Mouse (Mus musculus) liver, embryonic 15.5 days (tissue): ENCODE measurements around the gene Sipa1l2. TPM values are rescaled to one million over a fixed set of nuclear protein-coding genes. Genes with fewer than 3 reads are reported as not detected.
"Not testable (repeated sequence)": the region's sequence is repeated elsewhere in the genome, so short reads cannot be mapped to it uniquely, and the experiment has no call there.

ENCODE experiments used
- ATAC-seq: fragments of 200-750 bp; cut with Nextera tagmentation; 2 replicates; pipeline ENCODE4 v1.8.0; 2017; ENCODE audit warnings: moderate number of reproducible peaks, mild to moderate bottlenecking, moderate library complexity; ENCODE audit not compliant: insufficient read depth
- H3K27ac ChIP-seq: fragments of 300-500 bp; sonication (generic); replicated peaks from 2 replicates; pipeline ENCODE4 v1.5.1; 2015; ENCODE audit warnings: mild to moderate bottlenecking, inconsistent platforms
- H3K27me3 ChIP-seq: fragments of 300-500 bp; sonication (generic); 2 replicates; pipeline ENCODE4 v1.6.1; 2015; ENCODE audit warnings: mild to moderate bottlenecking, inconsistent platforms
- H3K36me3 ChIP-seq: fragments of 300-500 bp; sonication (generic); replicated peaks from 2 replicates; pipeline ENCODE4 v1.6.1; 2015; ENCODE audit warnings: moderate library complexity, mild to moderate bottlenecking, inconsistent platforms
- H3K4me1 ChIP-seq: fragments of 300-500 bp; sonication (generic); replicated peaks from 2 replicates; pipeline ENCODE4 v1.6.1; 2015; ENCODE audit warnings: inconsistent platforms
- H3K4me2 ChIP-seq: fragments of 300-500 bp; sonication (generic); 2 replicates; pipeline ENCODE4 v1.6.1; 2015; ENCODE audit warnings: moderate library complexity, mild to moderate bottlenecking, inconsistent platforms
- H3K4me3 ChIP-seq: fragments of 300-500 bp; sonication (generic); replicated peaks from 2 replicates; pipeline ENCODE4 v1.5.1; 2015; ENCODE audit warnings: mild to moderate bottlenecking, inconsistent platforms
- H3K9ac ChIP-seq: fragments of 300-500 bp; sonication (generic); 2 replicates; pipeline ENCODE4 v1.6.1; 2015; ENCODE audit warnings: moderate library complexity, mild to moderate bottlenecking, inconsistent platforms
- H3K9me3 ChIP-seq: fragments of 300-500 bp; sonication (generic); replicated peaks from 2 replicates; pipeline ENCODE4 v1.6.1; 2016; ENCODE audit warnings: inconsistent platforms
- WGBS: fragments of 180-500 bp; shearing (Covaris S2); methylation state at CpG from one replicate; pipeline ENCODE4 v1.1.7; 2015; ENCODE audit warnings: mixed read lengths; ENCODE audit not compliant: insufficient replicate concordance; 5-methylcytosine and 5-hydroxymethylcytosine counted together
- polyA plus RNA-seq: library from polyadenylated mRNA; unstranded; fragments of >200 nt; fragmentation: Nextera tagmentation; extraction: Ambion mirVana; gene quantifications from 2 replicates; pipeline ENCODE4 v1.2.1, GENCODE M21; 2015

Sipa1l2 gene
- polyA plus RNA-seq, 1 experiment from 2014 or later = 0.62 TPM

- Histone ChIP-seq H3K4me3 (no peak overlapping the region), H3K4me1 (peaks cover 17% of the 10 kb centered on the region), H3K27ac (no peak overlapping the region), H3K4me2 (no peak overlapping the region), H3K9ac (no peak overlapping the region), H3K27me3 (no peaks in the 10 kb centered on the region), H3K9me3 (no peaks in the 10 kb centered on the region), H3K36me3 (no peaks in the 10 kb centered on the region)
- WGBS = 49% methylated on average over 7 of the region's 7 CpGs
- no peak for ATAC-seq
Observed at GRCm38 (mm10) chr8:125521087-125521486, 48.5 kb downstream of the Sipa1l2 start.

- peaks cover 23% of the 10 kb centered on the region for H3K4me1 ChIP-seq
- H3K27ac ChIP-seq, H3K4me3 ChIP-seq, ATAC-seq, H3K27me3 ChIP-seq, H3K36me3 ChIP-seq, H3K4me2 ChIP-seq, H3K9ac ChIP-seq, H3K9me3 ChIP-seq: not testable (repeated sequence)
- 61% methylated on average over 2 of the region's 2 CpGs for WGBS
Observed at GRCm38 (mm10) chr8:125520308-125520707, 49.3 kb downstream of the Sipa1l2 start.

DNA sequence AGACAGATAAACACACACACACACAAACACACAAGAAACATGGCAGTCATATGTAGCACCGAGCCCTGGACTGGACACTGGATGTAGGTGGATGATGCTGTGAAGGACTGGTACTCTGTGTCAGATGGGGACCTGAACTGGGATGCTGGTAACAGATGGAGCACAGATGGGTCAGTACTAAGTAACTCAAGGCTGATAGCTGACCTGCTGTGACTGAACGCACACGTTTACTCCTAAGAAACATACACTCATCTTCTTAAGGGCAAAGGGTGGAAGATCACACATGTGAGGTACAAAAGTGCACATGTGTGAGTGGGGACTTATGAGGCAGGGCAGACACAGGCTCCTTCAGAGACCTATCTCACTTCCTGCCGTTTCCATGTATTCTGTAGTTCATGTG lies 50.7 kb downstream of the Sipa1l2 start:
- 52% methylated on average over 4 of the region's 4 CpGs for WGBS
- Histone ChIP-seq H3K9ac (no peak overlapping the region), H3K4me1 (peaks cover 24% of the 10 kb centered on the region), H3K9me3 (no peaks in the 10 kb centered on the region), H3K4me3 (no peak overlapping the region), H3K27me3 (no peaks in the 10 kb centered on the region), H3K36me3 (no peaks in the 10 kb centered on the region), H3K27ac (no peak overlapping the region), H3K4me2 (no peak overlapping the region)
- no peak for ATAC-seq

DNA sequence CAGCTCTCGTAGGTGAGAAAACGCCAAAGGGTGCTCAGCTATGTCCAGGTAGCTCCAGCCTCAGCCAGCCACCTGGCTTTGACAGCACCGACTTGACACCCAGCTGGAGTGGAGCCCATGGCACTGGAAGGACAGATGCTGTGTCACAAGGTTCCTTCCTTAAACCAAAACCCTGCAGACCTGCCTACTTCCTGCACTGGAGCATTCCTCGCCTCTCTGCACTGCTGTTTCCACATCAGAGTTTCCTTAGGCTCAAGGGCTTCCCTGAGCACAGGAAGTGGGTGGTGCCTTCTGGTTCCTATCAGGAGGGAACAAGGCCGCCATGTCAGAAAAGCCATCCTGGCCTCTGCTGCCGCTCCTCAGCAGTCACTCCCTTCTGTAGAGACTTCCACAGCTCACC lies 51.3 kb downstream of the Sipa1l2 start:
- H3K9me3 ChIP-seq = no peaks in the 10 kb centered on the region
- no peak overlapping the region for H3K9ac ChIP-seq
- no peaks in the 10 kb centered on the region for H3K27me3 ChIP-seq
- H3K4me3 ChIP-seq = no peak overlapping the region
- ATAC-seq = peak; percentile 45; the same call in 1 of the 2 replicates
- no peak overlapping the region for H3K4me2 ChIP-seq
- H3K4me1 ChIP-seq = peaks cover 24% of the 10 kb centered on the region
- H3K27ac ChIP-seq = no peak overlapping the region
- no peaks in the 10 kb centered on the region for H3K36me3 ChIP-seq
- WGBS = 29% methylated on average over 6 of the region's 6 CpGs

GRCm38 (mm10) chr8:125517397-125517796 lies 52.2 kb downstream of the Sipa1l2 start:
- H3K27ac ChIP-seq = no peak overlapping the region
- ATAC-seq = no peak
- peaks cover 22% of the 10 kb centered on the region for H3K4me1 ChIP-seq
- 59% methylated on average over 8 of the region's 8 CpGs for WGBS
- H3K36me3 ChIP-seq = no peaks in the 10 kb centered on the region
- no peak overlapping the region for H3K4me2 ChIP-seq
- H3K27me3 ChIP-seq = no peaks in the 10 kb centered on the region
- H3K9me3 ChIP-seq = no peaks in the 10 kb centered on the region
- H3K9ac ChIP-seq = no peak overlapping the region
- no peak overlapping the region for H3K4me3 ChIP-seq

DNA sequence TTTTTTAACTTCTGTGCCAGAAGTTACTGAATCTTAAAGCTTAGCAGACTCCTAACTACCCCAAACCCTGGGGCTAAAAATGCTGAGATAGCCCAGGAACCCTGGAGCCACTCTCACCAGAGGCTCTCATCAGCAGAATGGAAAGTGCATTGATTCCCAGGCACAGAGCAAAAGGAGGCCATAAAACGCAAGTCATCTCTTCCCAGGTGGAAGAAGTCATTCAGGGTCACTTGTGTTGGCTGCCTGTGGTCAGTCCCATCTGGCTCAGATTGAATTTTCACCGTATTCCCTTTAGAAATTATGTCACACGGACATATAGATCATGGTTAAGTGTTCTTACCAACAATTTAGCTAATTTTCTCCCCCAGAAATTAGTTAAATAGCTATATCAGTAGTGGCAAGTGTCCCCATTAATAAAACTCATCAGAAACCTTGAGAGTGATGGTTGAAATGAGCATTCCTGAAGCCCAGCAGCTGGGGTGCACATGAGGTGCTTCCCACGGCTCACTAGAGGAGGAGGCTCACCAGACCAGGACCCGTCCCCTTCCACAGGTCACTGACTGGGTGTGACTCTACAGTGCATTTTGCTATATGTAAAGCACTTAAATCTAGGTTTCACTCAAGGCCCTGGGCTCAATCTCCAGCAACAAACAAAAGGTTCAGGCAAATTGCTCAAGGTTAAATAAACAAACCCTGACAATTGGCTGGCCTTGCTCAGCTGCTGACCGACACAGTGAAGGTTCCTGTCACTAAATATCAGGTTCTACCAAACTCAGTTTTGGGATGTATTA lies 53.3 kb downstream of the Sipa1l2 start:
- Histone ChIP-seq H3K9ac (no peak overlapping the region), H3K36me3 (no peaks in the 10 kb centered on the region), H3K4me2 (no peak overlapping the region), H3K9me3 (no peaks in the 10 kb centered on the region), H3K4me3 (no peak overlapping the region), H3K27ac (no peak overlapping the region), H3K4me1 (peaks cover 22% of the 10 kb centered on the region), H3K27me3 (no peaks in the 10 kb centered on the region)
- ATAC-seq = no peak
- WGBS = 55% methylated on average over 6 of the region's 6 CpGs

DNA sequence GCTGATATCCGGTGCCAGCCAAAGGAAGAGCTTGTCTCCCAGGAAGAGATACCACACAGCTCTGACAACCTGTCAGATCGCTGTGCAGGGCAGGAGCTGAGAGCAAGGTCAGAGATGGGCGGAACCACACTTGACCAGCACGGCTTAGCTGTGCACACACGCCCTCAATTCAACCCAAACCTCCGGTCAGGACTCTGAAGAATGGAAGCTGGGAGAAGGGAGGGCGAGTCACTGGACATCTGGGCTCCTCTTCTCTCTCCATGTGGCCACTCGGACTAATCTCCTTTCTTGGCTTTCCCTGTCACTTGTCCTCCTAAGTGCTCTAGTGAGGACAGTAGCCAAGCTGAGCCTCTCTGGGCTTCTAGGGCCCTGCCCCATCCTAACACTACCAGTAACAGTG lies 53.9 kb downstream of the Sipa1l2 start:
- Histone ChIP-seq H3K27me3 (no peaks in the 10 kb centered on the region), H3K9me3 (no peaks in the 10 kb centered on the region), H3K36me3 (no peaks in the 10 kb centered on the region), H3K27ac (no peak overlapping the region), H3K4me1 (peaks cover 22% of the 10 kb centered on the region), H3K4me2 (no peak overlapping the region), H3K4me3 (no peak overlapping the region), H3K9ac (no peak overlapping the region)
- no peak for ATAC-seq
- 48% methylated on average over 8 of the region's 8 CpGs for WGBS

GRCm38 (mm10) chr8:125513935-125514334 lies 55.7 kb downstream of the Sipa1l2 start:
- Histone ChIP-seq H3K9ac (no peak overlapping the region), H3K4me3 (no peak overlapping the region), H3K4me1 (peaks cover 22% of the 10 kb centered on the region), H3K36me3 (no peaks in the 10 kb centered on the region), H3K9me3 (no peaks in the 10 kb centered on the region), H3K4me2 (no peak overlapping the region), H3K27ac (no peak overlapping the region), H3K27me3 (no peaks in the 10 kb centered on the region)
- WGBS = 18% methylated on average over 5 of the region's 5 CpGs
- no peak for ATAC-seq

DNA sequence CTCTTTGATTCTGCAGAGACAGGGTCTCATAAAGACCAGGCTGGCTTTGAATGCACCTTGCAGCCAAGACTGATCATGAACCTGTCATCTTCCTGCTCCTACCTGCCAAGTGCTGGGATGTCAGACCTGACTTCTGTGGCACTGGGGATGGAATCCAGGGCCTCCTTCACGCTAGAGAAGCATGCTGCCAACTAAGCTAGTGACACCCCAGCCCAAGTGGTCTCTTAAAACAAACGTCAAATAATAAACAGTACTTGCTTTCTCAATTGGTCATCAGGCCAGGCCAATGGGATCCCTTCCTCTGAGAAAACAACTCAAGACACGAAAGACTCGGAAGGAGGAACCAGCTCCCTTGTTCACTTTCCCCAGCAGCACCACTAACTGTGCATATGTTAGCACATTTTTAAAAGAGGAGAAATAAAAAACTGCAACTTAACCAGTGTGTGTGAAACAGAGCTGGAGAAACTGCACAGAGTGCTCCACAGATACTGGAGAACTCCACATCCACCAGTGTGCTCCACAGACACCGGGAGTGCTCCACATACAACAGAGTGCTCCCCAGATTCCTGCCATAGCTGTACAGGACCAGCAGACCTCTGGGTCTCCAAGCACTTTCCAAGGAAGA lies 56.3 kb downstream of the Sipa1l2 start:
- peaks cover 19% of the 10 kb centered on the region for H3K4me1 ChIP-seq
- no peak overlapping the region for H3K4me3 ChIP-seq
- no peak overlapping the region for H3K27ac ChIP-seq
- no peaks in the 10 kb centered on the region for H3K27me3 ChIP-seq
- H3K9ac ChIP-seq = no peak overlapping the region
- WGBS = 59% methylated on average over 5 of the region's 5 CpGs
- H3K4me2 ChIP-seq = no peak overlapping the region
- H3K36me3 ChIP-seq = no peaks in the 10 kb centered on the region
- H3K9me3 ChIP-seq = no peaks in the 10 kb centered on the region
- ATAC-seq = no peak

DNA sequence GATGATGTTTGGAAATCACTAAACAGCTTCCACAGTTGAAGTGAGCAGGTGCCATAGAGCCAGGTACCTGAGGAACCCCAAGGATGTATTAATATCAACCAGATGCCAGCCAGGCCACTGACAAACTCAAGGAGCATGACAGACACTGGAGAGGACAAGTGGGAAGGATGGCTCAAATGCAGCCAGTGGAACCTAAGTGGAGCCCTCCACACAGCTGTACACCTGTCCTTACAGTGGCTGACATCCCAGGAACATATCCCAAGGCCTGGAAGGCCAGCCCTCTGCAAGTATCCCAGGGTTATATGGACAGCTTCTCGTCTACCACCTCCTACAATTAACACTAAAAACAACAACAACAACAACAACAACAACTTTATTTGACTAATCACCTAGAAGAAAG lies 57.0 kb downstream of the Sipa1l2 start:
- H3K27me3 ChIP-seq = no peaks in the 10 kb centered on the region
- H3K4me3 ChIP-seq = no peak overlapping the region
- H3K27ac ChIP-seq = no peak overlapping the region
- peaks cover 12% of the 10 kb centered on the region for H3K4me1 ChIP-seq
- 44% methylated on average over 1 of the region's 1 CpGs for WGBS
- no peak overlapping the region for H3K9ac ChIP-seq
- no peaks in the 10 kb centered on the region for H3K9me3 ChIP-seq
- no peak overlapping the region for H3K4me2 ChIP-seq
- ATAC-seq = no peak
- no peaks in the 10 kb centered on the region for H3K36me3 ChIP-seq

GRCm38 (mm10) chr8:125510861-125511668 lies 58.5 kb downstream of the Sipa1l2 start:
- Histone ChIP-seq H3K4me2 (no peak overlapping the region), H3K27me3 (no peaks in the 10 kb centered on the region), H3K36me3 (no peaks in the 10 kb centered on the region), H3K27ac (no peak overlapping the region), H3K4me1 (peaks cover 7% of the 10 kb centered on the region), H3K9ac (no peak overlapping the region), H3K9me3 (no peaks in the 10 kb centered on the region), H3K4me3 (no peak overlapping the region)
- 60% methylated on average over 14 of the region's 14 CpGs for WGBS
- ATAC-seq = no peak
